Mouse (Mus musculus) mouse embryonic stem cell (cell line): Measurements from ENCODE around the gene Atp2c1.

Experiments used
- in situ Hi-C, 2 experiments: fragments of 300-500 bp; cut with MboI; formaldehyde crosslinking; loops; 1 replicate in 1 of 2; 3 replicates in 1 of 2; pipeline ENCODE4 v1.14.3; 2019 to 2020; ENCODE audit warnings: low sequenced_read_pairs in 2 of 2, low pct_unique_long_range_greater_than_20kb in 1 of 2, mixed read lengths in 1 of 2; ENCODE audit not compliant: unreplicated experiment in 1 of 2

Atp2c1 gene

DNA sequence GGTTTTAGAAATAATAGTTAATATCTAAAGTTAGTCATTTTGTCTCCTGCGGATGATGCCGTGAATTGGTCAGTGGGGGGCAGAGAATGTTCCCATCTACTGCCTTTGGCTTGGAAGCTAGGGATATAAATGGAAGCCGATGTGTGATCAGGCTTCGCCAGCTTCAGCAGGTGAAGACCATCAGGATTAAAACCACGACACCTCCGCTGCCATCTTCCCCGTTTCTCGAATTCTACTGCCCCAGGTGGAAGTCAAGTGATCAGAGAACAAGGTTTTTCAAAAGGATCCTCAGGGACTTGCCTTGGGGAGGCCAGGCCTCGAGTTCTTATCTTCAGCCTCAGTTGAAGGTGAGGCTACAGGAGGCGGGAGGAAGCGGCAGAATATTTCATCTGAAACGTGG, at the start of gene Atp2c1:
Atp2c1 (minus strand) TSS at position 101 of the 400 bp plus-strand sequence.
- in situ Hi-C loops = no loop called here

DNA sequence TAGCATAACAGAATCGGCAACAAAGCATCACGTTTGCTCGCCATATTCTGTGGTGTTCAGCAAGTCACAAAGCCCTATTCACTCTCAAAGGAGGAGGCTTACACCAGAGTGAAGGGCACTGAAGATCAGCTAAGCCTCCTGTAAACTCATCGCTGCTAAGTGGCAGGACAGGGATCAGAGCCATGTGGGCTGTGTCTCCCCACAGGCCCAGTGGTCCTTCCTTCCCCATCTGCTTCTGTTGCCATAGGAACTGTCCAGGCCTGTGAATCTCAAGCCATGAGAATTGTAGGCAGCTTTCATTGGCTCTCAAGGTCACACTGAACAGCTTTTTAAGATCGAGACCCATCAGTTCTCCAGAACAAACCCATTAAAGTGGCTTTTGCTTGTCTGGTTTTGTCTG, 30.3 kb upstream of the Atp2c1 start:
- in situ Hi-C loops = no loop called here

DNA sequence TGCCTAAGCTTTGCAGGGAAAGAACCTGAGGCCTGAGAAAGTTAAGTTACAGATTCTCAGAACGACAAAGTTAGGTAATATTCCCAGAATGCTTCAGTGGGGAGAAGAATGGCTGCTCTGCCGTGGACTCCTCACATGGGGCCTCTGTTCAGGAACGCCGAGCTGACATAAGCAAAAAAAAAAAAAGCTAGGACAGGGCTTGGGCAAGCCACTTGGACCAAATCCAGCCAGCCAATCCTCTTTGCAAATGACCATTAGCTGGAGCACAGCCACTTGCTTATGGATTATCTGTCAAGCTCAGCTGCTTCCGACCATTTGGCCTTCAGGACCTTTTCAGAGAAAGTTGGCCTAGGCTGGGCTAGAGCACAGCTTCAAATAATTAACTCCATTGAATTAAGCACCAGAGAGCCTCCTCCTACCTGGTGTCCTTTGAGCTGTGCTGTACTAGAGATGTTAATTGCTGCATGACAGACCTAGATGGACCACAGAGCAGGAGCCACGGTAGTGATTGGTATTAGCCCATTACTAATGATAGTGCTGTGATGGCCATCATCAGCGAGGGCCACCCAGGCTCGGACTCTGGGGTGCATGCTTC, 29.1 kb upstream of the Atp2c1 start:
- in situ Hi-C loops = no loop called here

DNA sequence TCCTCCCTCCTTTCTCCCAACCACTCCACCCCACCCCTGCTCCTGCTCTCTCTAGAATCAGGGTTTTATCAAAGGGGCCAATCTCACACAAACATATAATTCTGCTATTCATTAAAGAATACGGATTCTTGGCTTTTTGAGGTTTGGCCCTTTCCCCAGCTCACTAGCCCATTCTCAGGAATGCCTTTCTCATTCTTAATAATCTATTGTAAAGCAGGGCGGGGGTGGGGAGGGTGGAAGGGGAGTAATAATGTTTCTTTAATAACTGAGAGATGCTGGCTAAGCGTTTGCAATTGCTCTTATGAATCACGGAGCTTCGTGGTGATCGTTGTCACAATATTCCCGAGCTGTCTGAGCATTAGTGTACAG, 27.3 kb upstream of the Atp2c1 start:
- in situ Hi-C loops = no loop called here

DNA sequence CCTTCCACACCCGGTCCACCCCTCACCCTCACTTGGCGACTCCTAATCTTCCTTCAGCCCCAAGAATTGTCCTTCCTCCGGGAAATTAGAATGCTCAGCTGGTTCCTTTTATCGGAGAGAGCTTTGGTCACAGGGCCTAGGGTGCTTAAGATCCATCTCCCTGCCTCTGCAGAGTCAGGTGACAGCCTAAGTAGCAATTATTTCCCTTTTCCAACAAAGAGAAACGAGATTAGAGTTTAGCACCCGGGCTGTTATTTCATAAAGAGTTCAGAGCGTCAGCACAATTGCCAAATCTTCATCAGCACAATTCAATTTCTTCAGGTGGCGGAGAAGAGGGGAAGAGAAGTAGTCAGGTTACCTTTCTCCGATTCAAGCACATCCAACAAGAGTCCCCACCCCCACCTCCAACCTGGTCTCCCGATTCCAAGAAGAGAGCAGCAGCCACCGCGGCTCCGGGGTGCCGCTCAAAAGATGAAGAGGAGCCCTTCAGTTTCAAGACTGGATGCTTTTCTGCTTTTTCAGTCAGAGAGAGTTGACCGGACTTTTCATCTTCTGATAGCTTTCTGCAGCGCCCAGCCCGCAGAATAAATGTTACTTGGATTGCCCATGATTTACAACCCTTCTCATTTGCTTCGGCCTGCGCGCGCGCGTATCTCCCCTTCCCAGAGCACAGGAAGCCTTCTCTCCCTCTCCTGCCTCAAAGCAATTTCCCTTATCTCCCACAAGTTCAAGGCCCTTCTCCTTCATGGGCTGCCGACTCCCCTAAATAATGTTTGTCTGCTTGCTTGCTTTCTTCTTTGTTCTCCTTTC, 26.7 kb upstream of the Atp2c1 start:
- in situ Hi-C loops = no loop called here

DNA sequence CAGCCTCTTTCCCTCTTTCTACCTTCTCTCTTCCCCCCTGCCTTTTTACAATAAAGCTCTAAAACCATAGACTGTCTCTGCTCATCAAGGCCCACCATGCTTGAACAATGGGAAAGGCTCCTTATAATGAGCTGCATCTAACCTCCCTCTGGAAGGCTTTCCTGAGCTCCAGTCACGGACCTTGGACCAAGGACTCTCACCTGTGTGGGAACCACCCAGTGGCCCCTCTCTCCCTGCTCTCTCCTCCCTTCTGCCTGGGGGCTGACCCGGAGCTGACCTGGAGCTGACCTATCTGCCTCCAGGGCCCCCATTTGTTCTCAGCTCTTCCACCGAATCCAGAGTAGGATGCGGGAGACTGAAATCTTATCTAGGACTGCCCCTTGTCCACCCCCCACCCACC, 24.3 kb upstream of the Atp2c1 start:
- in situ Hi-C loops = no loop called here

DNA sequence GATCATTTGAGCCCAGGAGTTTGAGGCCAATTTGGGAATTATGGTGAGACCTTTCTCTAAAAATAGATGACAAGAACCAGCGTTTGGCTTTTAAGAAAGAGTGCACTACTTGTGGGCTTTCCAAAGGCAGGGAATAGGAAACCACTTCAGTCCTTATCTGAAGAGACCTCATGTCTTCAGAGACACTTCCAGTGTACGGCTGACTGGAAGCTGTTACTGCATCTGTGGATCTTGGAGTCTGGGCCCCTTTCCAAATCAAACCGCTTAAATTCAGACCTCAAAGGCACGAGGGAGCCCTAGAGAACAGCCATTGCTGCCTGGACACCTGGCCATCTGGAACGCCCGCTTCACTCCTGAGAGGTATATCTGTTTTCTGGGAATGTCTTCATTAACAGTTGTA, 22.0 kb upstream of the Atp2c1 start:
- in situ Hi-C loops = no loop called here

DNA sequence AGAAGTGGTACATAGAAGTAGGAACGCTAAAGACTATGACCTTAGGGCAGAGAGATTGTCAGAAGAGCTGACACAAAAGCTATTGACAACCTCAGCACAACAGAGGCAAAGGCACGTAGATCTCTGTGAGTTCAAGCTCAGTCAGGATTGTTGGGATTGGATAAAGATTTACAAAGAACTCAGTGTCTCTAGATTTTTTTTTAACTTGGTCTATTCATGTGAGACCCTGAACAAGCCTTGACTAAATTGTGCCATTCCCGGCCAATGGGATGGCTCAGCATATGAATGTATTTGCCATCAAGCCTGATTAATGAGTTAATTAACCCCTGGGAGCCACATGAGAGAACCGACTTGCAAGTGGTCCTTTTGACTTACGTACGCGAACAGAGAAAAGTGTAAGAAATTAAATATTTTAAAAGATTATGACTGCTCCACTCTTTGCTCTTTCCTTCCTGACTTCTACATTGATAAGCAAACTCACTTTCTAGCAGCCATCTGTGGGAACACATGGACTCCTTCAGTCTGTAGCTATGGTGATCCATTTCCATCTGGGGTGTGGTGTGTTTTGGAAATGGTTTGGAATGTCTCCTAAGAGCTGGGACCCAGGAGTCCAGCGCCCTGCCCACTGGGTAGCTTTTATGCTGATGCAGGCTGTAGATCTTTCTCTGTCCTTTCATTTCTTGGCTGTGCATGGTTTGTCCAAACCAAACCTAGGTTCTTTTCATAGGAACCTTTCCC, 17.1 kb upstream of the Atp2c1 start:
- in situ Hi-C loops = no loop called here

DNA sequence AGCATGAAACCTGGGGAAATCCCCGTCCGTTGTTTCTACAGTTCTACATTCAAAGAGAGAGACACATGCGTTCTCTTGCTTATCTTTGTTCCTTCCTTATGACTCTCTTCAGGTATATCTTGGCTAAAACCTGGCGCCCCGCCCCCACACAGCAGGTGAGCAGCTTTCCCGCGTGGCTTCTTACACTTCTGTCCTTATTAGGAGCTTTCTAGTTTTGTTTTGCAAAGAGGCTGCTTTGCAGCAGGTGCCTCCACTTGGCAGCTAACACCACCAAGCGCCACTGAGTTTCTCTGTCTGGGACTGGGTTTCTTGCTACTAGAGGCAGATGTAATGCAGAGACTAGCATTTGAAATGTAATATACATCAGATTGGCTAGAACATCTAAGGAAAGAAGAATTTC, 10.4 kb upstream of the Atp2c1 start:
- in situ Hi-C loops = no loop called here

DNA sequence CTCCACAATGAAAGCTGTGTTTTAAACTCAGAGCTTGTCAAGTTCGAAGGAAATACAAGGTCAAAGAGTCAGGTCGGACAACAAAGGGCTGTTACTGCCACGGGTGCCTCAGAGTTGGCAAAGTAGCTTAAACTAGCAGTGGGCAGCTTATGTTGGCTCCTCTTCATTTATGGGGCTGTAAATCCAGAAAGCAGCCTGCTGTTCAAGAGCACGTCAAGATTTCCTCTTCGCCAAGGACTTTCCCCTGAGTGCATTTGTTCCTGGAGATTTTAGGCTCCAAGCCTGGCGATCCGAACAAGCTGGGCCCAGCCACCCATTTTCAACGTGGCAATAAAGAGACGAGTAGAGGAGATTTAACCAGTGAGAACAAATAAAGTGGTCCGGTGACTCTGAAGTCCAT, 9.8 kb upstream of the Atp2c1 start:
- in situ Hi-C loops = no loop called here

DNA sequence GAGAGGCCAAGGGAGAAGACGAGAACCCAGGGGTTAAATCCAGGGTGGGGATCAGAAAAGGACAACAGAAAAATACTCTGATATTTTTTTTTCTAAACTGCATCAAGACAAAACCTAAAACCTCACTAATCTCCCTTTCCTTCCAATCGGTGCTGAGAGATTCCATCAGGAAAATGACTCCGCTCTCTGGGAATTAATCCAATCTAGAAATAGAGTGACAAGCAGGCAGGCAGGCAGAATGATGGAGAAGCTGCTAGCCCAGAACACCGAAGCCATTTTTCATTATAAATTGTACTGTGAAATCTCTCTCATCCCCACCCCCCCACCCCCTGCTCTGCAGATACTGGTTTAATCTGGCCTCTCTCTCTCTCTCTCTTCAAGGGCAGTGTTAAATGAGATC, 1.8 kb downstream of the Atp2c1 start:
- in situ Hi-C loops = no loop called here

DNA sequence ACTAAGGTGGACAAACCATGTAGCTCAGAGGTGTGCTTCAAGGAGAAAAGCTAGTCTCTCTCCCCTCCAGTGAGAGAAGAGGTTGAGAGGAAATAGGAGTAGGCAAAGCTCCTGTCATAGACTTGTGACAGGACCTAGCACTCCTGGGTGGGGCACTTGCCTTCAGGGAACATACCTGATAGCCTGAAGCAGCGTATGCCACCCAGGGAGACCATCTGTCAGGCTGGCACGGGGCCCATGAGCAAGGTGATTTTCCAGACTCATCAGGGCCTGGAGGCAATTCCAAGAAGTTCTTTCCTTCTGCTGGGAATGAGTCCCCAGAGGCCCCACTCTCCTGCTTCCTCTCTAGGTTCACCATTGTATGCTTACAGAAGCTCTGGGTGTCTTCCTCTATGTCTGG, 4.1 kb downstream of the Atp2c1 start:
- in situ Hi-C loops = no loop called here

DNA sequence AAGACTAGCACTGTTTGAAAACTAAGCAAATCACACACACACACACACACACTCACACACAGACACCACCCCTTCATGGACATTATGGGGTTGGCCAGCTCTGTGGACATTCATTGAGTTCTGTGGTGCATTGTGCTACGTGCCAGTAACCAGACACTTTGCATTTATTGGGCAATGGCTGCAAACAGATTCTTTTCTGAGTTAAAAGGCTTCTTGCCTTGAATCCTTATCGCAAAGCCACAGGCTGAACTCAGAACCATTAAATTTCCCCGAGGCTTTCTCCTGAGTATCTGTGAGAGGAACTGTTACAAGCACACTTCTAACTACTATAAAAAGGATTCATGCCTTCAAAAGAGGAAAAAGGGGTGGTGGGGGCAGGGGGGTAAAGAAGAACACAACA, 5.1 kb downstream of the Atp2c1 start:
- in situ Hi-C loops = no loop called here

DNA sequence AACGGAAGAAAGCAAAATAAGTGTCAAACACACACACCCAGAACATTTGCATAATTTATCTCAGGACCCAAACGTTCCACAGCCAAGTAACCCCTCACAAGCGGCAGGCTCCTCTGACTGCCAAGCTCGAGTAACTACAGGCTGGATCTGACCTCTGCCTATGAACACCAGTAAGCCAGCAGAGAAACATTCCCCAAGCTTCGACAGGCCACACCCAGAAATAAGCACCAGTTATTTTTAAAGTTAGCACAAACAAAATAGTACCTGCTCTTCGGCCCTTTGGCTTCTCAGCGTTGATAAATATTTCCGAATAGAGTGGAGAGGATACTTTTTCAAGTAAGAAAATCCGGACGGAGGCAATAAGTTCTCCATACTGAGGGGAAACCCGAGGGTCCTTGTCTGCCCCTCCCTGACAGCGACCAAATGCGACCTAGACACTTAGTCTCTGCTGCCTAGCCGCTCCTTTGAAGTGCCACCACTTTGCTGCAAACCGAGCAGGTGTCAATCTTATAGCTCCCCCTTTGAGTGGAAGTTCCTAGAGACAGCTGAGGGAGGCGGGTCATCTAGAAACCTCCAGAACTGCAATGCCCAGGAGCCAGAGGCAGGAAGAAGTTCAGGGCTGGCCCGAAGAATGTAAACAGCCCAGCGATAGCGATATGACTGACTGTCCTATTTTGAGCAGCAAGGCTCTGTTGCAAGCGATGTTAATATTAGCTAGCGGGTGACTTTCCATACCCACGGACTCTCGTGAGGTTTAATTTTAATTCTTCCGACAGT, 6.2 kb downstream of the Atp2c1 start:
- in situ Hi-C loops = no loop called here

DNA sequence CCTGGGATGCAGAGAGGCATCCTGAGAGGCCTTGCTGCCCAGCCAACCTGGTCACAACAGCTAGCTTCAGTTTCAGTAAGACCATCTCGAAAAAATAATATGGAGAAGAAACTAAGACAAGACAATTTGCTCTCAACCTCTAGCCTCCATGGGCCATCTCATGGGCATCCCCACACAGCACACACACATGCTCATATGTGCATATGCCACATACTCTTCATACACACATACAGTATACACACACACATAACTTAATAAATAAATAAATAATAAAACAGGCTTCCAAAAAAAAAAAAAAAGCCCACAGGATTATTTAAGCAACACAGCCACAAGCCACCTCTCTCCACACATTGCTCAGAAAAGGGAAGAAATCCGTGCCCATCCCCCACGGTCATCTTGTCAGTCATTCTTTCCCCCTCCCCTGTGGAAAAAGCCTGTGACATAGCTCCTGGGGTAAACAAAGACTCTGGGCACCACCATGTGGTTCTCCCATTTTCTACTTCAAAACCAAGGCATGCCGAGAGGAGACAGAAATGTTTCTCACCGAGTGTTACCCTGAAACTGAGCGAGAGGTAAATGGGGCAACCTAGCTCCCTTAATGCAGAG, 7.7 kb downstream of the Atp2c1 start:
- in situ Hi-C loops = no loop called here

DNA sequence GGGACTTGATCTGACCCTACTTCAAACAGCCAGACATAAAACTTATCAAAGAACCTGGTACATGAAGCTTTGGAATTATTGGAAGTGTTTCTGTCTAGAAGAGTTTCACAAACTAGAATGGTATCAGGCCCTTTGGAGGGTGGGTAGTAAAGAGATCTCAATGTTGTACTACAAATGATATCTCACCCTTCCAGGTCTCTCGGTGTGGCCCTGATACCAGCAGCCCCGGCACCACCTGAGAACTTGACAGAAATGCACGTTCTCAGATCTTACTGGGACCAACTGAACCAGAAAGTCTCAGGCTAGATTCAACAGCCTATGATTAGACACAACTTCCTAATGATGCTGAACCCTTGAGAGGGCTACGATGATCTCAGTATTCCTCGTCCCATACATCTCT, 23.4 kb downstream of the Atp2c1 start:
- in situ Hi-C loops = no loop called here

DNA sequence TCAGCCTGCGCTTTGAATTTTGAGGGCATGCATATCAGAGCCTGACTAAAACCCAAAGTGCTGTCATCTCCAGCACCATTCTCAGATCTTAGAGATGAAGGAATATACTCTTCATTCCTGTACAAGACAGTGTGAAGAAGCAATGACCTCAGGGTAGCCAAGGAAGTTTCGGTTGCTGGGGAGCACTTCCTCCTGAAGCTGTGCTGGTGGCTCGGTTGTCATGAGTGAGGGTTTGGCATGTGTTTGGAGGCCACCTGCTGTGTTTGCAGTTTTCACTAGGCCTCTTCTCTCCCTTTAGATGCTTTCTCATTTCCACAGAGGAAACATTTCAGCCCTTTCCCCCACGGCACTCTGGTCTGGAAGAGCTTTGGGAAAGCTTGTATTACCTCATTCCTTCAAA, 24.7 kb downstream of the Atp2c1 start:
- in situ Hi-C loops = no loop called here

DNA sequence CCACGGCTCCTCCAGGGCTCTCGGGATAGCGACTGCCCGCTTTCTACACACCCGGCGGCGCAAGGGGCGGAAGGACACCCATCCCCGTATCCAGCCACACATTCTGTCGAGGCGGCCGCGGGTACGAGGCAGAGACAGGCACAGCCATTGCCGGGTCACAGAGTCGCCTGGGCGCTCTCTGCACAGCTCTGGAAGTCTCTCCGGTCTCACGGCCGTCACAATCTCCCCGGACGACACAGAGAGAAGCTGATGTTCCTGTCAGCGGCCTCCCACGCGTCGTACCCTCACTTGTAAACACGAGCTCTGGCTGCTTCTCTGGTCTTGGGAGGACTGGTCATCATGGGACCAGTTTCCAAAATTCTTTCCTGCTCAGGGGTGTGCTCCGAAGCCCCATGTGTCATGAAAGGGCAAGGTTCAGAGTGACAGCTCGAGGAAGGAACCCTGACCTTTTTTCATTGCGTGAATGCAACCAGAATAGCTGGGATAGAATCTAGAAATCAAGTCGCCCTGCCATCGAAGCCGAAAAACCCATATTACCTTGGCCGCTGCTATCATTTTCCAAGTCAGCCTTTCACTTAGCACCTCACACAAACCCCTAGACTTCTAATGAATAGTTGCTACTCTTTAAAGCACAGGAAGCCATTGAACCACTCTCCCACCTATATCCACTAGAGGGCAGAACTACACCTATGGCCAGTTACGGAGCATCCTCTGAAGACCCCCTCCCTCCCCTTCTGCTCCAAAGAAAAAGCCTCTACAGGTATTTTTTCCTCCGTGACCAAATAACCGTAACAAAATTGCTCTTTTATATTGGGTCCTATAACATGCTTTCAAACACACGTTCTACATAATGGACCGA, 31.6 kb downstream of the Atp2c1 start:
- in situ Hi-C loops = no loop called here
